Mouse (Mus musculus) hindbrain, postnatal 0 days (tissue): ENCODE measurements at regions not wholly inside any gene's neighbourhood (a gene's known extent, or its start where the extent isn't known, plus 50 kb on each side); places are given as distances from the start of the nearest gene placed in this dataset.

Source experiments
- ATAC-seq: fragments of 200-750 bp; cut with Nextera tagmentation; 2 replicates; pipeline ENCODE4 v1.8.0; 2017; ENCODE audit warnings: mild to moderate bottlenecking, moderate TSS enrichment, moderate library complexity
- DNase-seq: peaks from one replicate; pipeline ENCODE4 v3.0.0-alpha.2; 2015; ENCODE audit warnings: low spot score
- H3K27ac ChIP-seq: fragments of 300-500 bp; sonication (generic); 2 replicates; pipeline ENCODE4 v1.5.1; 2014; ENCODE audit warnings: mild to moderate bottlenecking
- H3K27me3 ChIP-seq: fragments of 300-500 bp; sonication (generic); 2 replicates; pipeline ENCODE4 v1.6.1; 2014; ENCODE audit warnings: low read length, mixed read lengths; ENCODE audit not compliant: insufficient read depth
- H3K36me3 ChIP-seq: fragments of 300-500 bp; sonication (generic); 2 replicates; pipeline ENCODE4 v1.6.1; 2014; ENCODE audit warnings: low read length, mixed read lengths; ENCODE audit not compliant: insufficient read depth
- H3K4me1 ChIP-seq: fragments of 300-500 bp; sonication (generic); 2 replicates; pipeline ENCODE4 v1.6.1; 2014; ENCODE audit warnings: antibody characterized with exemption, low read length, mixed read lengths; ENCODE audit not compliant: insufficient read depth
- H3K4me2 ChIP-seq: fragments of 300-500 bp; sonication (generic); 2 replicates; pipeline ENCODE4 v1.6.1; 2014; ENCODE audit warnings: low read depth, mild to moderate bottlenecking, low read length, moderate library complexity, mixed read lengths
- H3K4me3 ChIP-seq: fragments of 300-500 bp; sonication (generic); 2 replicates; pipeline ENCODE4 v1.5.1; 2014; ENCODE audit warnings: low read length
- H3K9ac ChIP-seq: fragments of 300-500 bp; sonication (generic); replicated peaks from 2 replicates; pipeline ENCODE4 v1.6.1; 2014; ENCODE audit warnings: mild to moderate bottlenecking, low read length, moderate library complexity, mixed read lengths
- H3K9me3 ChIP-seq: fragments of 300-500 bp; sonication (generic); 2 replicates; pipeline ENCODE4 v1.6.1; 2016; ENCODE audit warnings: low read length, mixed read lengths
- CTCF ChIP-seq: IDR thresholded peaks from 2 replicates; pipeline ENCODE4 v1.5.1; 2016; ENCODE audit warnings: antibody characterized with exemption, control low read depth, low read depth
- WGBS: fragments of 180-500 bp; shearing (Covaris S2); extraction: QIAGEN DNeasy Blood & Tissue Kit; methylation state at CpG from one replicate; pipeline ENCODE4 v1.1.7; 2014; 5-methylcytosine and 5-hydroxymethylcytosine counted together

DNA sequence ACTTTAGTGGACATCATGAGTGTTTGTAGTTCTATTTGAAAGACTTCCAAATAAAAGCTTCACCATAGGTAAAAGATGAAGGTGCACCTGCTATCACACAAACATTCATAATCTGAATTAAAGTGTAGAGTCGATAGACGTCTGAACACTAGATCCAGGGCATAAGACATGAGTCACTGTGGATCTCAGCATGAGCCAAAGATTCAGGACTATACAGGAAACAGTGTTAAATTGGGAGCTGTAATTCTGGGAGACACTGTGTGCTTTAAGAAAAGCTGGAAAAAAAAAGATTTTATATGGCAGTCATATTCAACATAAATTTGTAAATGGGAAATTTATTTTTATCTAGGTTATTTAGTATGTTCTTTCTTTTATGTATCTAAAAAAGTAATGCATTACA is 160.5 kb downstream of the Pdha2 start:
- Histone ChIP-seq H3K9me3 (no peaks in the 10 kb centered on the region), H3K4me2 (no peak overlapping the region), H3K27ac (no peak overlapping the region), H3K27me3 (no peaks in the 10 kb centered on the region), H3K9ac (no peak overlapping the region), H3K4me3 (no peak overlapping the region), H3K4me1 (no peaks in the 10 kb centered on the region), H3K36me3 (no peaks in the 10 kb centered on the region)
- DNase-seq (no peak), ATAC-seq (no peak)
- no peak for TF ChIP-seq CTCF
- 75% methylated on average over 2 of the region's 2 CpGs for WGBS

DNA sequence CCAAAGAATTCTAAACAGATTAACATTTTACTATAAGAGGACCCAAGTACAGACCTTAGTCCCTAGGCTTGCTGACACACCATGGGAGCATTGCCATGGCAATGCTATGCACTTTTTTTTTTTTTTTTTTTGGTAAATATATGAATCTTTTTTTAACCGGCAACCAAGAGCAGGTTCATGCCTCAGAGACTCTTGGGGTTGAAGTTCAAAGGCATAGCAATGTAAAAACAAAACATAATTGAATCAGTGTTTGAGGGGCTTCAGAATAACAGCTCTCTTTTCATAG is 197.9 kb downstream of the Pdha2 start:
- TF ChIP-seq CTCF, result no peak
- no peak overlapping the region for H3K27ac ChIP-seq
- H3K27me3 ChIP-seq, result no peaks in the 10 kb centered on the region
- DNase-seq (no peak), ATAC-seq (no peak)
- no peak overlapping the region for H3K9ac ChIP-seq
- no peaks in the 10 kb centered on the region for H3K9me3 ChIP-seq
- WGBS, result 41% methylated on average over 1 of the region's 1 CpGs
- H3K36me3 ChIP-seq, result no peaks in the 10 kb centered on the region
- H3K4me2 ChIP-seq, result no peak overlapping the region
- H3K4me1 ChIP-seq, result no peaks in the 10 kb centered on the region
- no peak overlapping the region for H3K4me3 ChIP-seq

DNA sequence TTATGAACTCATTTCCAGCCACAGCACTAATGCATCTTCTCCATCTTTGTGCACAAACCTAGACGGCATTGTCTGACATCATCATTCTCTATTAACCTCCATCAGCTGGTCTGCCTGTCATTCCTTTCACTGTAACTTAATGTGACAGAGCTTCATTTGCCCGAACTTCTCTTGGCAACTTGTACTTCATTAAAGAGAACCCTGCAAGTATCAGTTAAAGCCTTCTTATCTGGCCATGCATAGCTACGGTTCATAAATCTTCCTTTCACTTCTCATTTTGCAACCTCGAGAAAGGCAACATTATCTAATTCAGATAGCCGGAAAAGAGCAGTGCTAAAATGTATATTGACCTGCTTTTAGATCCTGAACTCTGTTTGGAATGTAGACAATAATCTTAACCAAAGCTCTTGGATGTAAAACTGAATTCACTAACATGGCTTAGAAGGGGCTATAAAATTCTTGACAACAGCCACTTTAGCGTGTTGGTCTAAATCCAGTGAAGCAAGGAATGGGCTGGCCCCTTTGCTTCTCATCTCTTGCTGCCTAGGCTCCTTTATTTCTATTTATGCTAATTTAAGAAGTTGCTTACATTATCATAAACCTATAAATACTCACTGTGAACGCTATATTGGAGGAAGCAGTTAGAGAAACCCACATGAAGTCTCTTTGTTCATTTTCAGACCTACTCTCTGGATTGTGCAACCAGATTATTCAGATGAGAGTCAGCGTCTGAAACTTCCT is 198.5 kb downstream of the Pdha2 start:
- ATAC-seq, result no peak
- no peak for TF ChIP-seq CTCF
- Histone ChIP-seq H3K4me3 (no peak overlapping the region), H3K27ac (no peak overlapping the region), H3K4me2 (no peak overlapping the region), H3K27me3 (no peaks in the 10 kb centered on the region), H3K9ac (no peak overlapping the region), H3K4me1 (no peaks in the 10 kb centered on the region), H3K36me3 (no peaks in the 10 kb centered on the region), H3K9me3 (no peaks in the 10 kb centered on the region)
- 60% methylated on average over 8 of the region's 8 CpGs for WGBS
- no peak for DNase-seq

DNA sequence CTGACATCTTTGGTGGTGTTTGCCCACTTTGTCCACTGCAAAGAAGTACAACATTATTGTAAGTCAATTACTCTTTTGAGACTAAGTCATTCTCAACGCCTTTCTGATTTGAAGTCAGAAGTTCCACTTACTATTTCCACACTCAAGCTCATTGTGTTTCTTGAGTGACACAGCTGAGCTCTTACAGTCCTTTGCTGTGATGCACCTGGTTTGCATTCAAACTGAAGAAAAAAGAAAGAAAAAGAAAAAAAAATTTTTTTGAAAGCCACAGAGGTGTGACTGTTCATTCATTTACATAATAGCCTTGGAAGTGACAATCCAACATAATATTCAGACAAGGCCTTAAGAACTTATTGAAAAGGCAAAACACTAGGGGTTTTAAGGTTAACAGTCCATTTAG is 199.2 kb downstream of the Pdha2 start:
- H3K27me3 ChIP-seq, result no peaks in the 10 kb centered on the region
- H3K9ac ChIP-seq, result no peak overlapping the region
- H3K9me3 ChIP-seq, result no peaks in the 10 kb centered on the region
- WGBS, result 75% methylated on average over 1 of the region's 1 CpGs
- no peak for ATAC-seq
- H3K36me3 ChIP-seq, result no peaks in the 10 kb centered on the region
- no peaks in the 10 kb centered on the region for H3K4me1 ChIP-seq
- no peak for DNase-seq
- H3K27ac ChIP-seq, result no peak overlapping the region
- no peak overlapping the region for H3K4me3 ChIP-seq
- H3K4me2 ChIP-seq, result no peak overlapping the region
- no peak for TF ChIP-seq CTCF

DNA sequence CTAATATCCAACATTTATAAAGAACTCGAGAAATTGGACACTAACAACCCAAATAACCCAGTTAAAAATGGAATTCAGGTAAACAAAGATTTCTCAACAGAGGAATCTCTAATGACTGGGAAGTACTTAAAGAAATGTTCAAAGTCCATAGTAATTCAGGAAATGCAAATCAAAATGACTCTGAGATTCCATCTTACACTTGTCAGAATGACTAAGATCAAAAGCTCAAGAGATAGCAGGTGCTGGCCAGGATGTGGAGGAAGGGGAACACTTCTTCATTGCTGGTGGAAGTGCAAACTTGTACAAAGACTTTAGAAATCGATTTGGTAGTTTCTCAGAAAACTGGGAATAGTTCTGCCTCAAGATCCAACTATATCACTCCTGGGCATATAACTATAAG is 203.4 kb downstream of the Pdha2 start:
- Histone ChIP-seq H3K4me2 (no peak overlapping the region), H3K9me3 (no peaks in the 10 kb centered on the region), H3K36me3 (no peaks in the 10 kb centered on the region), H3K4me1 (no peaks in the 10 kb centered on the region), H3K27me3 (no peaks in the 10 kb centered on the region), H3K27ac (no peak overlapping the region), H3K9ac (no peak overlapping the region), H3K4me3 (no peak overlapping the region)
- no peak for DNase-seq
- WGBS, result 77% methylated on average over 2 of the region's 2 CpGs
- no peak for TF ChIP-seq CTCF
- ATAC-seq, result no peak

DNA sequence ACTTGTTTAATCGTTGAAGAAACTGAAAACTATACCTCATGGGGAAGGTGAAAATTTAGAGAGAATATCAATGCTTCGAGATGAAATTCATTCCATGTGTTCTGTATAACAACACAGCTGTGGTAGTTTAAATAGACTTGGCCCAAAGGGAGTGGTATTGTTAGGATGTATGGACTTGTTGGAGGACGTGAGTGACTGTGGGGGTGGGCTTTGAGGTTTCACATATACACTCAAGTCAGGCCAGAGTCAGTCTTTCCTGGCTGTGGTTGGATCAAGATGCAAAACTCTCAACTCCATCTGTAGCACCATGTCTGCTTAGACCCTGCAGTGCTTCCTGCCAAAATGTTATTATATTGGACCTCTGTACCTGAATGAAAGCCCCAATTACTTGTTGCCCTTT is 206.3 kb downstream of the Pdha2 start:
- WGBS, result 64% methylated on average over 3 of the region's 3 CpGs
- TF ChIP-seq CTCF, result no peak
- Histone ChIP-seq H3K36me3 (no peaks in the 10 kb centered on the region), H3K4me1 (no peaks in the 10 kb centered on the region), H3K9ac (no peak overlapping the region), H3K4me3 (no peak overlapping the region), H3K27ac (no peak overlapping the region), H3K27me3 (no peaks in the 10 kb centered on the region), H3K9me3 (no peaks in the 10 kb centered on the region), H3K4me2 (no peak overlapping the region)
- DNase-seq (no peak), ATAC-seq (no peak)

DNA sequence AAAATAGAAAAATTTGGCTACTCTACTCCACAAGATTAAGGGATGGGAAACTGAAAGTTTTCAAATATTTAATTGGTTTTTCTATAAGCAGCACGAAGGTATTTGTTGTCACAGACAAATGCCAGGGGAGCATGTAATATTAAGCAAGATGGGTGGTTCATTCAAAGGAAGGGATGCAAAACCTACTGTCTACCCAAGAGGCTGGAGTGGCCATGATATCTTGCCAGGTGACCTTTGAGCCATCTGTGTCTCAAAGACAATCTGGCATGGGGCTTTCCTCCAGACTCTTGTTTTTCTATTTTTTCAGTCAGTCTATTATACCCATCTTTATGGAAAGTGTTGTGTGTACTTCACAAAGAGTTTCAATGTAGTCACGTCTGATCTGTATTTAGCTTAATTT is 208.6 kb downstream of the Pdha2 start:
- TF ChIP-seq CTCF, result no peak
- H3K4me1 ChIP-seq, result no peaks in the 10 kb centered on the region
- H3K36me3 ChIP-seq, result no peaks in the 10 kb centered on the region
- no peak overlapping the region for H3K4me3 ChIP-seq
- ATAC-seq (no peak), DNase-seq (no peak)
- no peak overlapping the region for H3K27ac ChIP-seq
- 81% methylated on average over 2 of the region's 2 CpGs for WGBS
- H3K9ac ChIP-seq, result no peak overlapping the region
- no peaks in the 10 kb centered on the region for H3K9me3 ChIP-seq
- H3K27me3 ChIP-seq, result no peaks in the 10 kb centered on the region
- H3K4me2 ChIP-seq, result no peak overlapping the region
